Mouse (Mus musculus): ENCODE results near the gene Rbms1. TPM values are rescaled to one million over a fixed set of nuclear protein-coding genes. Genes with fewer than 3 reads are reported as not detected.

Rbms1 gene
- polyA plus RNA-seq, 1 experiment, result 94.8 TPM

DNA sequence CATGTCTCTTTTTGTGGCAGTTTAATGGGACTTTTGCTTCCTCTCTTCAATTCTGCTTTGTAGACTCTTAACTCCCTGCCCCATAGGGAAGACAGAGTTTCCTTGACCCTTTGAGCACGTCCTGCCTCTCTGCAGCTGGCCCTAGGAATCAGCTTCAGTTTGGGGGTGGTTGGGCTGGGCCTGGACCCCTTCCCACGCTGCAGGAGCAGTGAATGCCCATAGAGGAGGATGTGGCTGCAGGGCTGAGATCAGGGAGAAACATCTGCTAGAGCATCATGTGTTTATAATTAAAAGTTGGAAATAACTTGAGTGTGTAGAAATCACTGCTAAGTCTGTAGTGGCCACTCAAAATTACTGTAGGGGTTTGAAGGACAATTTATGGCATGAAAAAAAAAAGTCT is 144.4 kb downstream of the Rbms1 start:
- Histone ChIP-seq H3K27ac (ENCODE audit: insufficient read depth, low read length) (no peak overlapping the region), H3K4me1 (ENCODE audit: control insufficient read depth, insufficient read depth, insufficient read length) (peaks cover 2% of the 10 kb centered on the region; the same call in 1 of the 2 replicates), H3K36me3 (ENCODE audit: control insufficient read depth, insufficient read depth, low read length) (no peaks in the 10 kb centered on the region), H3K4me3 (ENCODE audit: extremely low read depth, insufficient read depth, insufficient read length) (no peak overlapping the region), H3K27me3 (ENCODE audit: control insufficient read depth, insufficient read depth, low read length) (no peaks in the 10 kb centered on the region)
- TF ChIP-seq CTCF (IDR thresholded peaks at IDR 0.05; ENCODE audit: extremely low read depth, insufficient read depth, insufficient read length, insufficient replicate concordance), result no peak
- no peak for TF ChIP-seq POLR2A (IDR thresholded peaks at IDR 0.05; ENCODE audit: low read depth, low read length)
- DNase-seq (ENCODE audit: low read depth in 1 of 2, low spot score in 2 of 2), result no peak
- 58% methylated on average over 2 of the region's 2 CpGs for WGBS

DNA sequence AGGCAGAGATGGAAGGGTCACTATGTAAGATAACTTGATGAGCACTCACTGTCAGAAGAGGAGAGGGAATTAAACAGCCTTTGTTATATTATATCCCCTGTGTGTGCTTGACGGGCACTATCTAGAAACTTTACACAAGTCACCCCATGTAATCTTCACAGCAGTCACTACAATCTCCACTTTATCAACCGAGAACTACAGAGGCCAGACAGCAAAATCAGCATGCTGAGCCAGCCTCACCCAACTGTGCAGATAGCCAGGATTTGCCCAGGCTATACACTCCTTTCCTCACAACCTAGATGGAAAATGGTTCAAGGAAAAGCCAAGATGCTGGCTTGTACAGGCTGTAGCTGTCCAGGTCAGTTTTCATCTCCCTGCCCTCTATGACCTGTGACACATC is 146.7 kb downstream of the Rbms1 start:
- Histone ChIP-seq H3K27me3 (ENCODE audit: control insufficient read depth, insufficient read depth, low read length) (no peaks in the 10 kb centered on the region), H3K27ac (ENCODE audit: insufficient read depth, low read length) (no peak overlapping the region), H3K36me3 (ENCODE audit: control insufficient read depth, insufficient read depth, low read length) (no peaks in the 10 kb centered on the region), H3K4me3 (ENCODE audit: extremely low read depth, insufficient read depth, insufficient read length) (no peak overlapping the region), H3K4me1 (ENCODE audit: control insufficient read depth, insufficient read depth, insufficient read length) (no peaks in the 10 kb centered on the region)
- TF ChIP-seq POLR2A (IDR thresholded peaks at IDR 0.05; ENCODE audit: low read depth, low read length) (no peak), CTCF (IDR thresholded peaks at IDR 0.05; ENCODE audit: extremely low read depth, insufficient read depth, insufficient read length, insufficient replicate concordance) (no peak)
- DNase-seq (ENCODE audit: low read depth in 1 of 2, low spot score in 2 of 2), result no peak
- WGBS, result 85% methylated on average over 2 of the region's 2 CpGs

DNA sequence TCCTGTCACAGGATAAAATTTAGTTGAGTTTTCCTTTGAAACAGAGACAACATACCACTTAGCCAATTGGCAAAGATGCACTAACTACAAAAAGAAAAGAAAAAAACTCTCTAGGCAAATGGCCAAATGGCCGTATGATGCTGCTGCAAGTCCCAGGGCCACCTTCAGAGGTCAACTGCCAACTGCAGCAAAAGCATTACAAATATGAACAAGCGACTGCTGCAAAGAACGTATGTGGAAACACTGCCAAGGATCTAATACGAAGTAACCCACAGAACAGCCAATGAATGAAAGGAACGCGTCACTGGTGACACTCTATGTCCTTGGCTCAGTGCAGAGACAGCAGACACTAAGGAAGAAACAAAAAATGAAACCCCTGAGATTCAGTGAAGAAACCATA is 148.2 kb downstream of the Rbms1 start:
- Histone ChIP-seq H3K27me3 (ENCODE audit: control insufficient read depth, insufficient read depth, low read length) (no peaks in the 10 kb centered on the region), H3K4me3 (ENCODE audit: extremely low read depth, insufficient read depth, insufficient read length) (no peak overlapping the region), H3K36me3 (ENCODE audit: control insufficient read depth, insufficient read depth, low read length) (no peaks in the 10 kb centered on the region), H3K4me1 (ENCODE audit: control insufficient read depth, insufficient read depth, insufficient read length) (peaks cover 6% of the 10 kb centered on the region), H3K27ac (ENCODE audit: insufficient read depth, low read length) (no peak overlapping the region)
- TF ChIP-seq CTCF (IDR thresholded peaks at IDR 0.05; ENCODE audit: extremely low read depth, insufficient read depth, insufficient read length, insufficient replicate concordance) (no peak), POLR2A (IDR thresholded peaks at IDR 0.05; ENCODE audit: low read depth, low read length) (no peak)
- no peak for DNase-seq (ENCODE audit: low read depth in 1 of 2, low spot score in 2 of 2)
- WGBS, result 92% methylated on average over 6 of the region's 6 CpGs

DNA sequence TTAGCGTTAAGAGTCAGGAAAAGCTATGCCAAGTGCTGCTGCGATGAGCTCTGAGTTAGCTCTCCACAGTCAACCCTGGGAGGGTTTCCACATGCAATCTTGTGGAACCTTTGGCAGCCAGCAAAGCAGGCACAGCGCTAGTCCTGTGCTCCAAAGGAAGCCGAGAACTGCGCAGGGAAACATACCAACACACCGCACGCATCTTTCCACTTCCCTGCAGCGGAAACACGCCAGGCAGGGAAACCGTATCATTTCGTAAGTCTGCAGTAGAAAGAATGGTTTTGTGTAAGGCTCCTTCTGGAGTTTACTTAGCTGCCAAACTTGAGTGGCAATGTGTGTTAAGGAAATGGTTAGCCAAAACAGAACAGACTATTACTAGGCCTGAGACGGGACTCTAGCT is 150.0 kb downstream of the Rbms1 start:
- H3K36me3 ChIP-seq (ENCODE audit: control insufficient read depth, insufficient read depth, low read length), result no peaks in the 10 kb centered on the region
- no peak overlapping the region for H3K4me3 ChIP-seq (ENCODE audit: extremely low read depth, insufficient read depth, insufficient read length)
- H3K27me3 ChIP-seq (ENCODE audit: control insufficient read depth, insufficient read depth, low read length), result no peaks in the 10 kb centered on the region
- no peak for TF ChIP-seq POLR2A (IDR thresholded peaks at IDR 0.05; ENCODE audit: low read depth, low read length)
- TF ChIP-seq CTCF (IDR thresholded peaks at IDR 0.05; ENCODE audit: extremely low read depth, insufficient read depth, insufficient read length, insufficient replicate concordance), result no peak
- H3K27ac ChIP-seq (ENCODE audit: insufficient read depth, low read length), result no peak overlapping the region
- H3K4me1 ChIP-seq (ENCODE audit: control insufficient read depth, insufficient read depth, insufficient read length), result peaks cover 8% of the 10 kb centered on the region
- WGBS, result 86% methylated on average over 12 of the region's 12 CpGs
- no peak for DNase-seq (ENCODE audit: low read depth in 1 of 2, low spot score in 2 of 2)

DNA sequence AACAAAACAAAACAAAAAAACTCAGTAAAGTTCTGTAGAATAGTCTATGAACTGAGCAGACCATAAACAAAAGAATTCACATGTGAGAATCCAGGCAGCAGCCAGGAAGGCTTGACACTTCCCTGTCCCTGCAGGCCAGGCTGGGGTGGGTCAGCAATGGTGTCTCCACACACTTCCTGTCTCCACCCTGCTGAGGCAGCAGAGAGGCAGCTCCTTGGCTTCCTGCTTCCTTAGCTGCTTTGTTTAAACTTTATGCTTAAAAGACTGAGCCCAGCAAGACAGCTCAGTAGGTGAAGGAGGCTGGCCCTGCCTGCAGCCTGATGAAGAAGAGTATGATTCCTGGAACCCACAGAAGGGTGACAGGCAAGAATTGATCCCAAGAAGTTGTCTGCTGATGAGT is 152.4 kb downstream of the Rbms1 start:
- peak overlapping the region; percentile 37; the same call in 1 of the 2 replicates for H3K27ac ChIP-seq (ENCODE audit: insufficient read depth, low read length)
- H3K4me1 ChIP-seq (ENCODE audit: control insufficient read depth, insufficient read depth, insufficient read length), result peaks cover 8% of the 10 kb centered on the region
- peak in 1 of 2 experiments; percentile 44 for DNase-seq (ENCODE audit: low read depth in 1 of 2, low spot score in 2 of 2)
- H3K4me3 ChIP-seq (ENCODE audit: extremely low read depth, insufficient read depth, insufficient read length), result no peak overlapping the region
- H3K36me3 ChIP-seq (ENCODE audit: control insufficient read depth, insufficient read depth, low read length), result no peaks in the 10 kb centered on the region
- TF ChIP-seq CTCF (IDR thresholded peaks at IDR 0.05; ENCODE audit: extremely low read depth, insufficient read depth, insufficient read length, insufficient replicate concordance) (0 out of 2 replicates have a peak, but pooled peaks have one; percentile 18), POLR2A (IDR thresholded peaks at IDR 0.05; ENCODE audit: low read depth, low read length) (no peak)
- H3K27me3 ChIP-seq (ENCODE audit: control insufficient read depth, insufficient read depth, low read length), result no peaks in the 10 kb centered on the region

DNA sequence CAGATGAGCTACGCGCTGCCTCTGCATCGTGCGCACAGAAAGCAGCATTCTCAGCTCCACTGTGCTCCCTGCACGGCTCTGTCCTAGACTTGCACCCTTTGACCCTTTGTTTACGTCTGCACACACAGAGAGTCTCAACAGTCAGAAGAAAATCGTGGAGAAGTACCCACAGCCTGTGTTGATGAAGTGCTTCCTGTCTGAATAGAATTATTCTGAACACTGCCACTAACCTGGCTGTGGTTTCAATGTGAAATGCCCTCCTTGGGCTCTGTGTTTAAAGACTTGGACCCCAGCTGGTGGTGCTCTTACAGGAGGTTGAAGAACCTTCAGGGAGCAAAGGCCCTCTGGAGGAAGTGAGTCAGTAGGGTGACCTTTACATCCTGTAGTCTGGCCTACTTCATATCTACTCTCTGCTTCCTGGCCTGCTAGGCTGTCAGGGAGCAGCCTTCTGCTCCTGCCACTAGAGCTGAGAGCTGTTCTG is 153.5 kb downstream of the Rbms1 start:
- 75% methylated on average over 7 of the region's 7 CpGs for WGBS
- TF ChIP-seq POLR2A (IDR thresholded peaks at IDR 0.05; ENCODE audit: low read depth, low read length), result no peak
- Histone ChIP-seq H3K36me3 (ENCODE audit: control insufficient read depth, insufficient read depth, low read length) (no peaks in the 10 kb centered on the region; the same call in 1 of the 2 replicates), H3K4me1 (ENCODE audit: control insufficient read depth, insufficient read depth, insufficient read length) (peaks cover 8% of the 10 kb centered on the region), H3K27me3 (ENCODE audit: control insufficient read depth, insufficient read depth, low read length) (no peaks in the 10 kb centered on the region), H3K4me3 (ENCODE audit: extremely low read depth, insufficient read depth, insufficient read length) (no peak overlapping the region), H3K27ac (ENCODE audit: insufficient read depth, low read length) (0 out of 2 replicates have a peak overlapping the region, but pooled peaks have one; percentile 10)
- no peak for DNase-seq (ENCODE audit: low read depth in 1 of 2, low spot score in 2 of 2)

DNA sequence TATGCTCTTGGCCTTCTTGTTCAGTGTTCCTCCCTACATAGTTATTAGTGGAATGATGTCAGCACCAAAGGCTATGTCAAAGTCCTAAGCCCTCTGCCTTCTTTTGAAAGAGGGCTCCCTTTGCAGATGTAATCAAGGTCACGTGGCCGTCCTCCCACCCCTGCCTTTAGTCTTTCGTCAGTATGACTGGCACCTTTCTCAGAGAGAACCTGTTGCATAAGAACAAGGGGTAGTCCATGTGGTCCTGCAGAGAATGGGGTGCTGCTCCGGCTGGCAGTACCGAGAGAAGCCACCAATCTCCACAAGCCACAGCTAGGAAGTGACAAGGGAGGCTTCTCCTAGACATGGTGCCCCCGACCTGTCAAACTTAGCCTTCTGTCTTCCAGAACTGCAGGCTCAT is 154.2 kb downstream of the Rbms1 start:
- DNase-seq (ENCODE audit: low read depth in 1 of 2, low spot score in 2 of 2), result no peak
- Histone ChIP-seq H3K36me3 (ENCODE audit: control insufficient read depth, insufficient read depth, low read length) (no peaks in the 10 kb centered on the region; the same call in 1 of the 2 replicates), H3K4me1 (ENCODE audit: control insufficient read depth, insufficient read depth, insufficient read length) (peaks cover 8% of the 10 kb centered on the region), H3K27me3 (ENCODE audit: control insufficient read depth, insufficient read depth, low read length) (no peaks in the 10 kb centered on the region), H3K4me3 (ENCODE audit: extremely low read depth, insufficient read depth, insufficient read length) (no peak overlapping the region), H3K27ac (ENCODE audit: insufficient read depth, low read length) (no peak overlapping the region)
- WGBS, result 86% methylated on average over 6 of the region's 6 CpGs
- no peak for TF ChIP-seq CTCF (IDR thresholded peaks at IDR 0.05; ENCODE audit: extremely low read depth, insufficient read depth, insufficient read length, insufficient replicate concordance)
